Mouse (Mus musculus) kidney, adult 2 months (tissue): ENCODE measurements at regions not wholly inside any gene's neighbourhood (a gene's known extent, or its start where the extent isn't known, plus 50 kb on each side); places are given as distances from the start of the nearest gene placed in this dataset.

ENCODE experiments used
- CTCF ChIP-seq: fragments of 200-500 bp; conservative IDR thresholded peaks from 2 replicates; pipeline ENCODE4 v1.5.1; 2011; ENCODE audit warnings: low read depth, mild to moderate bottlenecking, control low read depth, low read length, moderate library complexity, mixed read lengths; ENCODE audit not compliant: insufficient read depth, insufficient read length
- POLR2A ChIP-seq: fragments of 200-500 bp; IDR thresholded peaks from one replicate; pipeline ENCODE4 v1.6.1; 2011; ENCODE audit warnings: low read depth, low read length, control low read depth

DNA sequence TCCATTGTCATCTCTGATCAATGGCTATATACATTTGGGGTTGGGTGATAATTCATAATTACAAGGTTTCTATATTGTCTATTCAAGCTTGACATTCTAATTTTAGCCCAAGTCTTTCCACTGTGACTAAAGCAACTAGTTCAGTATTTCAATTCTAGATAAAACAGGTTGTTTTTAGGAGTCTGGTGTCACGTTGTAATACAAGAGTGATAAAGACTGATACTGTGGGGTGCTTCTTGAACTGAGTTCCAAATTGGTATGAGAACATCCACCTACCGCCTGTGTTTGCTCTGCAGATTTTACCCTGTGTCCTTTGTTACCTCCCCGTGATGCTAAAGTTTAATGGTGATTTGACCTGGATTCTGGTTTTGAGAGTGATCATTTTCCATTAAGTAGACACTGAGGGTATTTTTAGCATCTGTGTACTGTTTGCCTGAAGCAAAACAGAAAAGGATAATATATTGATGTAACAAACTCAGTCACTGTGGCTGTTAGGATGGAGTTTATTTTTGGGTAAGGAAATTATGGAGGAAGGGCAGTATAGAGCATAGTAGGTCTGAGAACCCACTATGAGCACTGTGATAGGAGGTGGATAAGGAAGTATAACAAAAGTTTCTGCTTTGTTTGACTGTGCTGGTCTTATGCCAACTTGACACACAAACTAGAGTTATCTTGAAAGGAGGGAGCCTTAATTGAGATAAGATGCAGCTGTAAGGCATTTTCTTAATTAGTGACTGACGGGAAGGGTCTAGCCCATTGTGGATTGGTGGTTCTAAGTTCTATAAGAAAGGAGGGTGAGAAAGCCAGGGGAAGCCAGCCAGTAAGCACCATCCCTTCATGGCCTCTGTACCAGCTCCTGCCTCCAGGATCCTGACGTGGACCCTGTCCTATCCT, 112.6 kb upstream of the Map3k1 start:
- TF ChIP-seq CTCF = no peak
- no peak for TF ChIP-seq POLR2A
